Mouse (Mus musculus): ENCODE results near the gene Stx7. TPM values are rescaled to one million over a fixed set of nuclear protein-coding genes. Genes with fewer than 3 reads are reported as not detected.

Stx7 gene
- polyA plus RNA-seq, 1 experiment: not detected

DNA sequence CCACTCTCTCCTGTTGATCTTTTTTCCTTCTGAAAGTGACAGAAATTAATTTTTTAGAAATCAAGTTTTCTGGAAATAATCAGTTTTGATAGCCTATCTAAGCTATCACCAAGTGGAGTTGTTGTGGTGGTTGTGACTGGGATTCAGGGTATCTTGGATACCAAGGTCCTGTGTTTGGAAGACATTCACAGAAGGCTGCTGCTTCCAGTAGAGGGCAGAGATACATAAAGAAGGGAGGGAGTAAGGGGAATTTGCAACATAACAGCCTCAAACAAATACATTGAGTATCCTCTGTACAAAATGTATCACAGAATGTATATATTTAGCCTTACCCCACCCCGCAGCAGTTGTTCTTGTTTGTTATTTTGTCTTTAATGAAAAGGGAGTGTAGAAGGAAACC, 42.9 kb downstream of the Stx7 start:
- WGBS: 21% methylated on average over 1 of the region's 1 CpGs
- no peak for TF ChIP-seq POLR2A (IDR thresholded peaks at IDR 0.05; ENCODE audit: insufficient read depth, low read depth, low read length)
- TF ChIP-seq CTCF (IDR thresholded peaks at IDR 0.05; ENCODE audit: insufficient read depth, low read depth, low read length): no peak

DNA sequence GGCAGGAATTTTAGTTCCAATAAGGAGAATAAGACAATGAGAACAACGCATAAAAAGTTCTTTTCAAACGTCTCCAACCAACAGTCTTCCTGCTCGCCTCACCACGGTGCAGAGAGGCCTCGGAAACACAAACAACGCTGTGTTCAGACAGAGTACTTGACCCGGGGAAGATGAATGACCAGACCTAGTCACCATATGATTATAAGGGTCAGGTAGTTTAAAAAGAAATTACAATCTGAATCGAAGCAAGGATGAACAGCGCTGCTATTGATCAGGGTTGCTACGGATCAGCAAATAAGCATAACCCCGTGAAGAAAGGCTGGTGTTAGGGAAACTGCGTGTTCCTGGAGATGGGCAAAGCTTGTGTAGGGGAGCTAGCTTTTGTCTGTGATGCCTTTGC, 50.2 kb downstream of the Stx7 start:
- H3K4me3 ChIP-seq (ENCODE audit: insufficient read depth, low read depth, low read length): no peak overlapping the region
- H3K27ac ChIP-seq (ENCODE audit: insufficient read depth, low read depth, low read length): no peak overlapping the region
- H3K4me1 ChIP-seq (ENCODE audit: control insufficient read depth, insufficient read depth, low read length): no peaks in the 10 kb centered on the region
- no peak for TF ChIP-seq CTCF (IDR thresholded peaks at IDR 0.05; ENCODE audit: insufficient read depth, low read depth, low read length)
- TF ChIP-seq POLR2A (IDR thresholded peaks at IDR 0.05; ENCODE audit: insufficient read depth, low read depth, low read length): no peak
- 63% methylated on average over 12 of the region's 12 CpGs for WGBS

More for the DNA sequence above, 42.9 kb downstream of the Stx7 start:
- no peak overlapping the region for H3K4me3 ChIP-seq (ENCODE audit: insufficient read depth, low read depth, low read length)
- no peaks in the 10 kb centered on the region for H3K4me1 ChIP-seq (ENCODE audit: control insufficient read depth, insufficient read depth, low read length)
- no peak overlapping the region for H3K27ac ChIP-seq (ENCODE audit: insufficient read depth, low read depth, low read length)

DNA sequence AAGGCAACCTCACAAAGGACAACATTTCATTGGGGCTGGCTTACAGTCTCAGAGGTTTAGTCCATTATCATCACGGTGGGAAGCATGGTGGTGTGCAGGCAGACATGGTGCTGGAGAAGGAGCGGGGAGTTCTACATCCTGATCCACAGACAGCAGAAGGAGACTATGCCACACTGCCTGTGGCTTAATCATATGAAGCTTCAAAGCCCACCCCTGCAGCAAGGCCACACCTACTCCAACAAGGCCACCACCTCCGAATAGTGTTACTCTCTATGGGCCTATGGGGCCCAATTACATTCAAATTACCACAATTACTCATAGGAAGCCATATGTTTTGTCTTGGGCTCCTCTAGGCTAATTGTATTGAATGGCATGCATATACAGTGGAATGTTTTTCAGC, 51.0 kb downstream of the Stx7 start:
- Histone ChIP-seq H3K4me3 (ENCODE audit: insufficient read depth, low read depth, low read length) (no peak overlapping the region), H3K27ac (ENCODE audit: insufficient read depth, low read depth, low read length) (no peak overlapping the region), H3K4me1 (ENCODE audit: control insufficient read depth, insufficient read depth, low read length) (no peaks in the 10 kb centered on the region)
- WGBS: 90% methylated on average over 3 of the region's 3 CpGs
- TF ChIP-seq POLR2A (IDR thresholded peaks at IDR 0.05; ENCODE audit: insufficient read depth, low read depth, low read length): no peak
- no peak for TF ChIP-seq CTCF (IDR thresholded peaks at IDR 0.05; ENCODE audit: insufficient read depth, low read depth, low read length)

DNA sequence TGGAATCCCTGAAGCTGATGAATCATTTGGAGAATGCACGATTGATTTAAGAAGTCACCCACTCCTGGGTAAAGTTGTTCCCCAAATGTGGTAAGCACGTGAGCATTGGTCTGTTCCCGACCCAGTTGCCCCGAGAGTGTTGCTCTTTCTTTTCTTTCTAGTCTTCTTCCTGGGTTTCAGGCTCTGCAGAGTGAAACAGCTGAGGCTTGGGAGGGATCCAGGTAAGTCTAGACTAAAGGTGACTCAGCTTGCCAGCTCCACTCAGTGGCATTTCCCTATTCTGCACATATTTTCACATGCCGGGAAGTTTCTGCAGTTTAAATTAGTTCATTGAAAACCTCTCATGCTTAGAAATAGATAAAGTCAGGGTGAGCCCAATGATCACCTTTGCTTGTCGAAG, 61.0 kb downstream of the Stx7 start:
- WGBS: 91% methylated on average over 6 of the region's 6 CpGs
- no peak for TF ChIP-seq POLR2A (IDR thresholded peaks at IDR 0.05; ENCODE audit: insufficient read depth, low read depth, low read length)
- TF ChIP-seq CTCF (IDR thresholded peaks at IDR 0.05; ENCODE audit: insufficient read depth, low read depth, low read length): no peak
- H3K27ac ChIP-seq (ENCODE audit: insufficient read depth, low read depth, low read length): no peak overlapping the region
- H3K4me1 ChIP-seq (ENCODE audit: control insufficient read depth, insufficient read depth, low read length): no peaks in the 10 kb centered on the region
- H3K4me3 ChIP-seq (ENCODE audit: insufficient read depth, low read depth, low read length): no peak overlapping the region

DNA sequence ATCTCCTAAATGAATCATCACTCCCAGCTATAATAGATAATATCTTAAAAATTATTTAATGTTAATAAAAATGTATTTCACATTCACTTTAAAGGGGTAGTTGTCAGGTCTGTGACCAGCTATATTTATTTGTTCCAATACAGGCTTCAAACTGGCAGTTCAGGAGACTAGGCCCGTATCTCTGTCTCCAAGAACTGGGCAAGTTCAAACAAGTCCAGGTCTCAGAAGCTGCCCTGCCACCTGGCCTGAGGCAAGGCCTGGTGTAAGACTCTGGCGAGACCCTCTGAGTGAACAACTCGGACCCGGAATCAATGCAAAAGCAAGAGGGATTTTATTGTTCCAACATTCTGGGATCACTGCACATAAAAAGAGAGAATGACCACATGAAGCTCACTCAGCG, 64.2 kb downstream of the Stx7 start:
- H3K4me1 ChIP-seq (ENCODE audit: control insufficient read depth, insufficient read depth, low read length): no peaks in the 10 kb centered on the region
- 85% methylated on average over 5 of the region's 5 CpGs for WGBS

DNA sequence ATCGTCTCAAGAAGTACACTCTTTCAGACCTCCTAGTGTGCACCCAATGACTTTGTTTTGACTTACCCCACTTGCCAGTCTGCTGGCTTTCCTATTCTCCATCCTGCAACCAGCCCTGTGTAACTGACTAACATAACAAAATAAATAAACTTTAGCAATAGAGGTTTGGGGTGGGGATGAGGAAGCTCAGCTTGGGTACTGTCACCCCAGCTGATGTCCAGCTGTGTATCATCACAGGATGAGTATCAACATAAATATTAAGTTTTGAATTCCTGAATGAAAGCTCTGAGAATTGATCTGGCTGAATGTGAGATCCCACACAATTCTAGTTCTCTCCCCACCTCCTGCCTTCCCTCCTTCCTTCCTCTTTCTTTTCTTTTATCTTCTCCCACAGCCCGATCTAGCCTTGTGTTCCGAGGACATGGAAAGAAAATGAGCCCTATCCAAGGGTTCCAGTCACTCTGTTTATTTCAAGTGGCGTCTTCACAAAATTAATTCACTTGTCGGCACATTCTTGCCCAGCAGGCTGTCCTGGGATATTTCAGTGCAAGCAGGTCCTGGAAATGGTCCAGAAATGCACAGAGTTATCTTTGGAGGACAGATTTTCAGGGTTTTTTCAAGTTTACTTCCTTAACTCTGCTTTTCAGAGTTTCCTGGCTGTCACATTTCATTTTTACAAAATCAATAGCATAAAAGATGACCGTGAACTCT, 68.6 kb downstream of the Stx7 start:
- TF ChIP-seq POLR2A (IDR thresholded peaks at IDR 0.05; ENCODE audit: insufficient read depth, low read depth, low read length): no peak
- no peak for TF ChIP-seq CTCF (IDR thresholded peaks at IDR 0.05; ENCODE audit: insufficient read depth, low read depth, low read length)
- Histone ChIP-seq H3K4me1 (ENCODE audit: control insufficient read depth, insufficient read depth, low read length) (0 out of 2 replicates have a peak, but pooled peaks cover under 1% of the 10 kb centered on the region), H3K4me3 (ENCODE audit: insufficient read depth, low read depth, low read length) (no peak overlapping the region), H3K27ac (ENCODE audit: insufficient read depth, low read depth, low read length) (no peak overlapping the region)
- WGBS: 54% methylated on average over 6 of the region's 6 CpGs

More for the DNA sequence above, 64.2 kb downstream of the Stx7 start:
- no peak overlapping the region for H3K4me3 ChIP-seq (ENCODE audit: insufficient read depth, low read depth, low read length)
- TF ChIP-seq POLR2A (IDR thresholded peaks at IDR 0.05; ENCODE audit: insufficient read depth, low read depth, low read length): no peak
- no peak overlapping the region for H3K27ac ChIP-seq (ENCODE audit: insufficient read depth, low read depth, low read length)

DNA sequence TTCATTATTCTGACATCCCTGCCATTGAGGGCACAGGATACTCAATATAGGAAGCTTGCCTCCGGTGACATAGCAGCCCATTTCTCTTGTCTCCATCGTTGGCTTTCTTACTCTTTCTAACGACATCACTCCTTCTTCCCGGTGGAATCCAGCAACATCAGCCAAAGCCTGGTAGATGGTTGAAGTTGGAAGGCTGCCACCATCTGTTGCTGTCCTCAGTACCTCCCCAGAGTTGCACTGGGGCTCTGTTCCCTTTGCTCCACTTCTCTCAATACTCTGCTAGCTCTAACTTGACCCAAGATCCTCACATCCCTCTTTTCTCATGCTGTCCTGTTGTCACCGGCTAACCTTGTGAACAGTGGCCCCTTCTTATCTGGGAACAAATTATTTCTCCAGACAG, 71.8 kb downstream of the Stx7 start:
- H3K4me1 ChIP-seq (ENCODE audit: control insufficient read depth, insufficient read depth, low read length): peaks cover 14% of the 10 kb centered on the region
- no peak overlapping the region for H3K4me3 ChIP-seq (ENCODE audit: insufficient read depth, low read depth, low read length)
- 73% methylated on average over 5 of the region's 5 CpGs for whole genome bisulfite sequencing
- H3K27ac ChIP-seq (ENCODE audit: insufficient read depth, low read depth, low read length): no peak overlapping the region
- TF ChIP-seq POLR2A (IDR thresholded peaks at IDR 0.05; ENCODE audit: insufficient read depth, low read depth, low read length) (no peak), CTCF (IDR thresholded peaks at IDR 0.05; ENCODE audit: insufficient read depth, low read depth, low read length) (no peak)

DNA sequence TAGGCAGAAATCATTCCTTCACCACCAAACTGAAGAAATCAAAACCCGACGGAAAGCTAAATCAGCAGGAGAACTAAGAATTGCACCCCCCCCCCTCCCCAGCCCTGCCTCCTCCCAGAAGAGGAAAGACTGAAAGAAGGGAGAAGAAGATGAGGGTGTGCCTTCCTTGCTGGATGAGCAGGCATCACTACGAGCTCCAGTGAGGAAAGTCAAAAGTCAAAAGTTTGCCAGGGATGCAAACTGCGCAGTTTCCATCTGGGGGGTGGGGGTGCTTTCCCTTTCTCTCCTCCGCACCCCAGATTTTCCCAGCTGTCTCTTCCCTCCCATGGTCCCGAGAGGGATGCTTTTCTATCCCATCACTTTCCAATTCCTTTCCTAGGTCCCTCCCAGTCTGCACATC, 73.8 kb downstream of the Stx7 start:
- WGBS: 15% methylated on average over 6 of the region's 6 CpGs
- TF ChIP-seq CTCF (IDR thresholded peaks at IDR 0.05; ENCODE audit: insufficient read depth, low read depth, low read length) (no peak), POLR2A (IDR thresholded peaks at IDR 0.05; ENCODE audit: insufficient read depth, low read depth, low read length) (no peak)
- peak overlapping the region; percentile 43 for H3K4me3 ChIP-seq (ENCODE audit: insufficient read depth, low read depth, low read length)

DNA sequence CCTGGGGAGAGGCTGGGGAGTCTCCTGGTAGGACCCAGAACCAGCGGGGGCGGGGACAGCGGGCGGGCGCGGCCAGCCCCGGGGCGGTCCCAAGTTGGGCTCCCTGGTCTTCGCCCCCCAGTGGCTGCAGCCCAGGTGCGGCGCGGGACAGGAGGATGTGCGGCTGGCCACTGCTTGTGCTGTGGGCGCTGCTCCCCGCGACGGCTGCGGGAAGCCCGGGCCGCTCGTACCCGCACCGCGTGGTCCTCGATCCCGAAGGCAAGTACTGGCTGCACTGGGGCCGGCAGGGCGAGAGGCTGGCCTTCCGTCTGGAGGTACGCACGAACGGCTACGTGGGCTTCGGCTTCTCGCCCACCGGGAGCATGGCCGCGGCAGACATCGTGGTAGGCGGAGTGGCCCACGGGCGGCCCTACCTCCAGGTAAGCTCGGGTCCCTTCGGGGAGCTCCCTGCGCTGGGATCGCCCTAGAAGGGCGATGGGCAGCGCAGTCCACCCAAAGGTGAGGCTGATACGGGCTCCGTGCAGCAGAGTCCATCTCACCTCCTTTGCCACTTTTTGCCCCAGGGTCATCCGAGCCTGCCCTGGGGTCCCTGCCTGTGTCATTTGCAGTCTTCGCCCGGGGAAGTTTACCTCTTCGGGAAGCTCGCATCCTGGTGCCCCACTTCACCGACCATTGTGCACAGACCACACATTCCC, 74.5 kb downstream of the Stx7 start, which contains the start of gene Moxd1:
TSS of gene Moxd1 (plus strand) at position 69 of the 695 bp plus-strand sequence.
- WGBS: 7% methylated on average over 56 of the region's 56 CpGs

More for the DNA sequence above, 73.8 kb downstream of the Stx7 start:
- Histone ChIP-seq H3K4me1 (ENCODE audit: control insufficient read depth, insufficient read depth, low read length) (peaks cover 14% of the 10 kb centered on the region), H3K27ac (ENCODE audit: insufficient read depth, low read depth, low read length) (no peak overlapping the region)

More for the DNA sequence above, 74.5 kb downstream of the Stx7 start, which contains the start of gene Moxd1:
- no peak within 1 kb of the TSS for H3K27ac ChIP-seq (ENCODE audit: insufficient read depth, low read depth, low read length)
- H3K4me3 ChIP-seq (ENCODE audit: insufficient read depth, low read depth, low read length): peak within 1 kb of the TSS; percentile 43
- TF ChIP-seq CTCF (IDR thresholded peaks at IDR 0.05; ENCODE audit: insufficient read depth, low read depth, low read length): no peak
- no peak for TF ChIP-seq POLR2A (IDR thresholded peaks at IDR 0.05; ENCODE audit: insufficient read depth, low read depth, low read length)
- H3K4me1 ChIP-seq (ENCODE audit: control insufficient read depth, insufficient read depth, low read length): peaks cover 16% of the 10 kb centered on the region
